Mouse (Mus musculus) activated CD4-positive, CD25-positive, alpha-beta regulatory T cell, adult 4 months (primary cell): Measurements from ENCODE around the gene C1qb. TPM values are rescaled to one million over a fixed set of nuclear protein-coding genes. Genes with fewer than 3 reads are reported as not detected.

Source experiments
- ATAC-seq: one replicate; pipeline ENCODE4 v1.8.0; 2017
- polyA plus RNA-seq, 2 experiments: library from polyadenylated mRNA; unstranded; fragments of 100-300 nt; shearing (Covaris generic); gene quantifications; one replicate each; pipeline ENCODE4 v1.2.1; 2017

The C1qb gene
- polyA plus RNA-seq = 1 to 10 TPM; 1.2 to 6.1 TPM

- no peak for ATAC-seq
Observed at GRCm38 (mm10) chr4:136886101-136886500, at the start of gene C1qb. Gene C1qb, minus strand, starts transcription at chr4:136886187.

DNA sequence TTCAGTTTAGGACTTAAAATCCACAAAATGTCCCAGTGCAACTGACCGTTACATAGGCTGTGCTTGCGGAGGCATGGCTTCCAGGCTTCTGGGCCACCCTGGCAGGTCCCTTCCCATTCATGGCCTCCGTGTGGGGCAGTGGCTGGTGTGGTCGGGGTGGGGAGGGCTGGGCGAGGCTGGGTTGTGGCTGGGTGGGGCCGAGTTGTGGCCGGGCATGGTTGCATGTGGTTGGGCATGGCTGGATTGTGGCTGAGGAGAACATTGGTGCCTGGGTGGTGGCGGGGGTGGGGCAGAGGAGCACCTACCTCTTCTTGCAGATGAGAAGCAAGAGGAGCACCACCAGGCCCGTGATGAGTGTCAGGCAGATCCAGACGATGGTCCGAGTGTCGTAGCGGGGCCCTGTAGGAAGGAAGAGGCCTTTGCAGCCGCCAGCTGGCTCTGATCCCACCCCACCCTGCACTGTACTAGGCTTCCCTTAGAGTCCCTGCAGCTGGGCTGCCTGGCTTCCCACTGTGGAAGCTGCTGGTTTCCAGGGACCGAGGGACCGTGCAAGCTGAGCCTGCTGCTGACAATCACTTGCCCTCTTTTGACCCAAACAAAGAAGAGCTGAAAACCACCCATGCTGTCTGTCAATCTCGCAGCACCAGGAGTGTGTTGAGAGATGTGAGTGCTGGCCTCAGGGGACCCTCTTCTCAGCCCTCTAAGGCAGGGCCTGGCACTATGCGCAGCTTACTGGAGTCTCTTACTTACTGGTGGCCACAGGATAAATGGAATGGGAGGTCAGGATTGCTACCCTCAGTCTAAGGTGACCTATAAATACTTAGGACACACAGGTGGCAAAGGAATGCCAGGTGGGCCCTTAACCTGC is 49.0 kb upstream of the C1qb start:
- no peak for ATAC-seq

DNA sequence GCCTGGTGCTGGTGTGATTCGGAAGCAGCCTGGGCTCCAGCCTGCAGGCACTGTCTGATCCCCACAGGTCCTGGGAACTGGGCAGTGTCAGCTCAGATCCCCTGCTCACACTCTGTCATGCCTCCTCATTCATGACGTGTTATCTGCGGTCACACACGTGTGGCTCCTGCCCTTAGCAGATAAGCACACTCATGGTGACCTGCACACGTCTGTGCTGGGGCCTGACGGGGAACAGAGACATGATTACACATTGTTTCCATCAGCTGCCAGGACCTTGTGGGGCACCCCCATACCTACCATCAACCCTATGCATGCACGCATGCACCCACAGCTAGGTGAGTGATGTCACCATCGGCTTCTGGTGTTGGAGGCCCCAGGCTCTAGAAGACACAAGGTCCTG is 44.5 kb upstream of the C1qb start:
- no peak for ATAC-seq

GRCm38 (mm10) chr4:136928928-136929327 is 42.9 kb upstream of the C1qb start:
- no peak for ATAC-seq

DNA sequence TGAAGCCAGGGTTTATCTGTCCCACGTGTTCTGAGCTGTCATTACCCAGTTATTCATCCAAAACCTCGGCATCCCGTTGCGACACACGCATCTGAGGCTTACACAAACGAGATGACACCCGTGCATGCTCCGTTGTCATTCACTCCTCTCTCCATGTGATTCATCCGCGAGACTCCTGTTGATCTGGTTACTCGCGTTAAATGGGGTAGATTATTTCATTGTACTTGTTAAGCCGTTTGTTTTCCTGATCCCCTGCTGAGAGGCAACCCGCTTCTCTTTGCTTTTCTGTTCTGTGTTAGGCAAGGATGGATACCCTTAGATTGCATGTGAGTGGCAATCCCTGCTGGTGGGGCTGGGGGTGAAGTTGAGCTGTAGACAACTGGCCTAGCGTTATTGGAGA is 39.8 kb upstream of the C1qb start:
- no peak for ATAC-seq

GRCm38 (mm10) chr4:136924529-136924928 is 38.5 kb upstream of the C1qb start:
- ATAC-seq = no peak

GRCm38 (mm10) chr4:136919526-136919925 is 33.5 kb upstream of the C1qb start:
- no peak for ATAC-seq

GRCm38 (mm10) chr4:136918834-136919233 is 32.8 kb upstream of the C1qb start:
- no peak for ATAC-seq

GRCm38 (mm10) chr4:136917165-136917524 is 31.2 kb upstream of the C1qb start:
- no peak for ATAC-seq

GRCm38 (mm10) chr4:136916359-136917164 is 30.6 kb upstream of the C1qb start:
- ATAC-seq = no peak

GRCm38 (mm10) chr4:136912841-136913240 is 26.9 kb upstream of the C1qb start:
- ATAC-seq = no peak

DNA sequence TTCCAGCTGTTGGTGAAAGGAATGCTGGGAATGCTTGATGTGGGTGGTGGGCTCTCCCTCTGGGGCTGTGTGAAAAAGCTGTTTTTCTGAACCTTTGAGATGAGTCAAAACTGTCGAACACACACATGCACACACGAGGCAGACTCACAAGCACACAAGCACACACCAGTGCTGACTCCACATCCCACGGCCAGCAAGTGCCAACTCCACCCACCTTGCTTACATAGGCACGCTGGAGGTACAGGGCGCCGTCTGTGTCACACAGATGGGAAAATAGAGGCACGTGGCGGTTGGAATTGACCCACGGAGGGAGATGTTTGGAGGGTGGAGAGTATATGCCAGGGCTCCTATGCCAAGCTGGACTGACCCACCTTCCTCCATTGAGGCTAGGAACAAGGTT is 25.8 kb upstream of the C1qb start:
- ATAC-seq = no peak

GRCm38 (mm10) chr4:136911211-136911646 is 25.2 kb upstream of the C1qb start:
- ATAC-seq = no peak

DNA sequence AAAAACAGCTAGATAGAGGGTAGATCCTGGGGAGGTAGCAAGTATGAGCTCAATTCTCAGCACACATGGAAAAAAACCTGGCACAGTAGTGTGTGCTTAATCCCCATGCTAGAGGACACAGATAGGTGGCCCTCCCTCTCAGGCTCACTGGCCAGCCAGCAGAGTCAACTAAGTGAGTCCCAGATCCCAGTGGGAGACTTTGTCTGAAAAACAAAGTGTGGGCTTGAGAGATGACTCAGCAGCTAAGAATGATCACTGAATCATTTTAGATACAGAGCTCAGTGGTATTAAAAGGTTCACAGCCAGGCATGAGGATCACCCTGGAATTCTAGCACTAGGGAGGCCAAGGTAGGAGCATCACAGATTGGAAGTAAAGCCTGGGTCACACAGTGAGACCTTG is 21.8 kb upstream of the C1qb start:
- no peak for ATAC-seq

DNA sequence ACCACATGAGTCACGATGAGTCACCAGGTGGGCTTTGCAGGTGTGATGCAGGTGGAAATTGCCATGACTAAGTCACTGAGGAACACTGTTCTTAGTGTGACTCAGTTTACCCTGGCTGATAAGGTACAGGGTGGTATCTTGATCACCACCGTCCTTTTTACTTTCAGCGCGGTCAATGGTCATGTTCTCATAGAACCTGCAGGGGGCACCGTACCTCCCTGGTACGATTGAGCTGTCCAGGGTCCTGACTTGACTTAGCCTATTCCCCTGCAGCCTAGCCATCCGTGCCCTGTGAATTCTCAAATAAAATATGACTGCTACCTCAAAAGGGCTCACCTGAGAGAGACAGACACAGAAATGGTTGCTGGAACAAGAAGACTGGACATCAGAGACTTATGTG is 21.0 kb upstream of the C1qb start:
- ATAC-seq = no peak

DNA sequence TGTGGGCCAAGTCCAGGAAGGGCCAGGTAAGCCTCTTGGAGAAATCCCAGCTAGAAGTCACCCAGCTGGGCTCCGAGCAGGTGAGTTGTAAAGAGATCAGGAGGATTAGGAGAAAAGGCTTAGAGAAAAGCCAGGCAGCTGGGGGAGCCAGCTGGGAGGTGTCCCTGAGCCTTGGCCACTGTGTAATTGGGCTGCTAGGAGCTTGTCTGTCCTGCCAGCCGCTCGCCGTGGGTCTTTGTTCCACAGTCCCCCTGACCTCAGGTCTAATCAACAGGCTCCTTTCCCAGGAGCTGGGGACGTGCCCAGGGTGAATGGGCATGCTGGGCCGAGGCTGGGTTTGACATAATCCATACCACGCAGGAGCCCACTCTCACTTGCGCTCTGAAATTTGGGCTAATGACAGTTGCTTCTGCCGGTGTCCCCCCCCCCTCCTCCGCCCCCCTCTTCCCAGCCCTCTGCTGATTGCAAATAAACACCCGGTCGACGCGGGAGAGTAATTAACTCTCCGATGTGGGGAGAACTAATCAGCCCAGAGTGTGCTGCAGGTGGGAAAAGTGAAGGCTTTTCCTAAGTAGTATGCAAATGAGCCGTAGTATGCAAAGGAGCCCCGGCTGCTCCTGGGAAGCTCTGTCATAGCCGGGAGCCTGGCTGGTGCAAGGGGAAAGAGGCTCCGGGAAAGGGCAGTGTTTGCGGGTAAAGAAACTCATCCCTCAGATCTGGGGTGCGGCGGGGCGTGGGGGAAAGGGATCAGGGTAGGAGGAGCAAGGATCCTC is 19.0 kb upstream of the C1qb start:
- ATAC-seq = no peak

- ATAC-seq = no peak
Observed at GRCm38 (mm10) chr4:136899154-136899553, 13.2 kb upstream of the C1qb start.

DNA sequence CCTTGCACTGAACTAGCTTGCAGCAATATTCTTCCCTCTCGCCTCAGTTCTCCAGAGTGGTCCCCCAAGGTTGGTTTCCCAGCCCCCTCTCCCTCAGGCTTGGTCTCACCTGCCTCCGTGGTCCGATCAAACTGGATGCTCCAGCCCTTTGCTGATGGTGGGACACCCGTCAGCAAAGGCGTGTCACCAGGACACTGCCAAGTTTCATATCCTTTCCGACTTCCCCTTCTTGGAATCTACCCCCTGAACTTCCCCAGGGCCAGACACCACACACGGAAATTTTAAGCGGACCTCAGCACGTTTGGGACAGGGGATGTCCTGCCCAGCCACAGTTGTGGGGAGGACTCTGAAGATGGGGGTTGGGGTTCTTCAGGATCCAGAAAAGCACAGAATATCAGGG is 12.7 kb upstream of the C1qb start, which contains the start of gene C1qa:
C1qa (minus strand) TSS at position 167 of the 400 bp plus-strand sequence.
- no peak for ATAC-seq

DNA sequence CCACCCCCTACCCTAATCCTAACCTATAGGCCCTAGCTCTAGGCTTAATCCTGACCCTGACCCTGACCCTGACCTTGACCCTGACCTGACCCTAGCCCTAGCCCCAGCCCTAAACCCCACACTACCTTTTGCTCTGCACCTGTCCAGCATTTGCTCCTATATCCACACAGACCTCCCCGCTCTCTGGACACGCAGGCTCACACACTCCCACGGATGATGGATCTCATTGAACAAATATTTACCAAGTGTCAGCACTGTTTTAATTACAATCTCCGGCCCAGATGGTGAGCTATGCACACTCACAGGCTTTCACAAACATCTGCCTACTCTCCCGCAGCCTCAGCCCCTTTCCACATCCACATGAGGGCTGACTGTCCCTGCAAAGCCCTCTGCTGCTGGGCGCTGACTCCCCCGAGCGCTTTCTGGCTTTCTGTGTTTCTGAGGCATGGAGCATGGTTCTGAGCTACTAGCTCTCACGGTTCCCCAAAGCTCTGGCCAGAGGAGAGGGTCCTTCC is 12.2 kb upstream of the C1qb start:
- ATAC-seq = no peak

- ATAC-seq = no peak
Observed at GRCm38 (mm10) chr4:136896461-136896860, 10.5 kb upstream of the C1qb start.

DNA sequence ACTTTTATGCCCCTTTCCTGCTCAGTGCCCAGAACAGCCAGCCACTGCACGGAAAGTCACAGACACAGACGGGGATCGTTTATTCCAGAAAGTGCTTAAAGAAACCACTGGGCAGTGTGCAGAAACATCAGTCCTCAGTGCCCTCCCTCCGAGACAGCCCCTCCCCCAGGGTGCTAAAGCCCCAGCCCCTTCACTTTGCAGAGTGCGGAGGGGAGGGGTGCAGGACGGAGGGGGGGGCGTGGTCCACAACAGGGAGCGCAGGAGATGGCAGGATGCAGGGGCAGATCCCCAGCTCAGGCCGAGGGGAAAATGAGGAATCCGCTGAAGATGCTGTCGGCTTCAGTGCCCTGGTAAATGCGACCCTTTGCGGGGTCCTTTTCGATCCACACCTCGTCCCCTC is 9.9 kb upstream of the C1qb start:
- no peak for ATAC-seq

DNA sequence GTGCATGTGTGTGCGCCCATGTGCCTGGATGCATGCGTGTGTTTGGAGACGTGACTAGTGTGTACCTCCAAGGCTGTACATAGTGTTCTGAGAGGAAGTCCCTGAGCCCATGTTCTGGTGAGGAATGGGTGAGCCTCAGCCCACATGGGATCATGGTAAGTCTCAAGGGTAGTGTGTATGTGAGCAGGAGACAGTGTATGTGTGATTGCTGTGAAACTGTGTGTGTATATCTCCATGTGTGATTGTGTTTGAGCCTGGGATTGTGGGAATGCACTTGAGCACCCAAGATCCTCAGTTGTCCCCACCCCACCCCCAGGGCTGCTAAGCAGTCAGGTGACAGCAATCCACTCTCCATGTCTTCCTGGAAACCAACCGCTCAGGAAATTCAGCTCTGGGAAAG is 8.8 kb upstream of the C1qb start:
- no peak for ATAC-seq
